Mouse (Mus musculus) heart, embryonic 16.5 days (tissue): ENCODE data around the gene F930015N05Rik. TPM values are rescaled to one million over a fixed set of nuclear protein-coding genes. Genes with fewer than 3 reads are reported as not detected.

ENCODE experiments used
- ATAC-seq: fragments of 200-750 bp; cut with Nextera tagmentation; replicated peaks from 2 replicates; pipeline ENCODE4 v1.8.0; 2017; ENCODE audit warnings: moderate number of reproducible peaks; ENCODE audit not compliant: insufficient read depth, low FRiP score; ENCODE audit errors: extremely low read depth
- H3K27ac ChIP-seq: fragments of 300-500 bp; sonication (generic); 2 replicates; pipeline ENCODE4 v1.5.1; 2014; ENCODE audit warnings: mild to moderate bottlenecking, low read length, control low read depth, moderate library complexity
- H3K27me3 ChIP-seq: fragments of 300-500 bp; sonication (generic); 2 replicates; pipeline ENCODE4 v1.6.1; 2014; ENCODE audit warnings: low read length, mixed read lengths; ENCODE audit not compliant: control insufficient read depth, insufficient read depth
- H3K36me3 ChIP-seq: fragments of 300-500 bp; sonication (generic); 2 replicates; pipeline ENCODE4 v1.6.1; 2014; ENCODE audit not compliant: control insufficient read depth, insufficient read depth
- H3K4me1 ChIP-seq: fragments of 300-500 bp; sonication (generic); 2 replicates; pipeline ENCODE4 v1.6.1; 2014; ENCODE audit warnings: low read length, mixed read lengths; ENCODE audit not compliant: control insufficient read depth, insufficient read depth
- H3K4me2 ChIP-seq: fragments of 300-500 bp; sonication (generic); 2 replicates; pipeline ENCODE4 v1.6.1; 2014; ENCODE audit warnings: low read depth, mild to moderate bottlenecking, control low read depth, low read length
- H3K4me3 ChIP-seq: fragments of 300-500 bp; sonication (generic); 2 replicates; pipeline ENCODE4 v1.5.1; 2014; ENCODE audit warnings: mild to moderate bottlenecking, control low read depth, low read length
- H3K9ac ChIP-seq: fragments of 300-500 bp; sonication (generic); 2 replicates; pipeline ENCODE4 v1.6.1; 2014; ENCODE audit warnings: low read length, control low read depth
- H3K9me3 ChIP-seq: fragments of 300-500 bp; sonication (generic); replicated peaks from 2 replicates; pipeline ENCODE4 v1.6.1; 2016; ENCODE audit warnings: low read length; ENCODE audit not compliant: control insufficient read depth
- WGBS: fragments of 180-500 bp; shearing (Covaris S2); extraction: QIAGEN DNeasy Blood & Tissue Kit; methylation state at CpG from one replicate; pipeline ENCODE4 v1.1.7; 2014; 5-methylcytosine and 5-hydroxymethylcytosine counted together
- polyA plus RNA-seq: library from polyadenylated mRNA; unstranded; fragments of >200 nt; fragmentation: Nextera tagmentation; extraction: Ambion mirVana; gene quantifications from 2 replicates; pipeline ENCODE4 v1.2.1, GENCODE M21; 2015

Gene F930015N05Rik
- polyA plus RNA-seq, 1 experiment from 2014 or later = not detected

- 21% methylated on average over 8 of the region's 8 CpGs for WGBS
- H3K4me2 ChIP-seq = peak overlapping the region; percentile 60
- 0 out of 2 replicates have a peak overlapping the region, but pooled peaks have one; percentile 46 for H3K9ac ChIP-seq
- H3K36me3 ChIP-seq = no peaks in the 10 kb centered on the region
- H3K4me1 ChIP-seq = peaks cover 4% of the 10 kb centered on the region; the same call in 1 of the 2 replicates
- H3K4me3 ChIP-seq = peak overlapping the region; percentile 32
- no peak overlapping the region for H3K27ac ChIP-seq
- no peak for ATAC-seq
- H3K9me3 ChIP-seq = no peaks in the 10 kb centered on the region
- H3K27me3 ChIP-seq = peaks cover 17% of the 10 kb centered on the region
Measured at GRCm38 (mm10) chr11:64442119-64442518, 5.7 kb upstream of the F930015N05Rik start.

GRCm38 (mm10) chr11:64438909-64439308, 2.5 kb upstream of the F930015N05Rik start:
- peaks cover 22% of the 10 kb centered on the region for H3K27me3 ChIP-seq
- ATAC-seq = no peak
- H3K4me3 ChIP-seq = no peak overlapping the region
- no peak overlapping the region for H3K4me2 ChIP-seq
- no peaks in the 10 kb centered on the region for H3K36me3 ChIP-seq
- 39% methylated on average over 3 of the region's 3 CpGs for WGBS
- H3K9me3 ChIP-seq = 0 out of 2 replicates have a peak, but pooled peaks cover 3% of the 10 kb centered on the region
- H3K4me1 ChIP-seq = peaks cover 15% of the 10 kb centered on the region
- no peak overlapping the region for H3K27ac ChIP-seq
- H3K9ac ChIP-seq = no peak overlapping the region

GRCm38 (mm10) chr11:64437721-64438120, 1.3 kb upstream of the F930015N05Rik start:
- 83% methylated on average over 3 of the region's 3 CpGs for WGBS
- ATAC-seq = no peak
- H3K27me3 ChIP-seq = peaks cover 25% of the 10 kb centered on the region

DNA sequence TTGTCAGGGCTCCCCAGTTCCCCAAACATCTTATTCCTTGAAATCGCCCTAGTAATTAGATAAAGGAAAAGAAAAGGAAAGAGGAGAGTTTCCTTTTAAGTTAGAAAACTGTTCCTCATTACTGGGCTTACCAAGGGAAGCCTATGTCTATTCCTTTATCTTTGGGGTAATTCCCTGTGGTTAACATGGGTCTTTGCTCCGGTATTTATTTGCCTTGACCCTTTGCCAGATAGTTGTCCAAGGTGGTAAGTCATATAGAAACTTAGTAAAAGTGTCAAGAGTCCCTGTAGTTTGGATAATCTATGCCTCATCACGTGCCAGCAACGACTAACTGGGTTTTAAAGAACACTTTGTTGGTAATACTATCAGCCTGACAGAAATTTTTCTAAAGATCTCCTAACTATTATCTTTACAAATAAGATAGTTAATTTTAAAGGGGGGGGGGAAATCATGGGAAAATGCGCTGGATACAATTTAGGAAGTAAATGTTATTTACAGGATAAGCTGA, 392 bp upstream of the F930015N05Rik start:
- no peak overlapping the region for H3K9ac ChIP-seq
- no peak for ATAC-seq
- H3K36me3 ChIP-seq = no peaks in the 10 kb centered on the region
- 37% methylated on average over 5 of the region's 5 CpGs for WGBS
- H3K27me3 ChIP-seq = peaks cover 28% of the 10 kb centered on the region
- H3K4me3 ChIP-seq = peak overlapping the region; percentile 59
- no peak overlapping the region for H3K27ac ChIP-seq
- H3K9me3 ChIP-seq = 0 out of 2 replicates have a peak, but pooled peaks cover 4% of the 10 kb centered on the region
- H3K4me1 ChIP-seq = peaks cover 13% of the 10 kb centered on the region
- peak overlapping the region; percentile 99 for H3K4me2 ChIP-seq

More at GRCm38 (mm10) chr11:64437721-64438120, 1.3 kb upstream of the F930015N05Rik start:
- H3K4me2 ChIP-seq = no peak overlapping the region
- 0 out of 2 replicates have a peak, but pooled peaks cover 4% of the 10 kb centered on the region for H3K9me3 ChIP-seq
- H3K27ac ChIP-seq = no peak overlapping the region
- peaks cover 15% of the 10 kb centered on the region for H3K4me1 ChIP-seq
- no peak overlapping the region for H3K9ac ChIP-seq
- H3K4me3 ChIP-seq = no peak overlapping the region
- no peaks in the 10 kb centered on the region for H3K36me3 ChIP-seq

- H3K9ac ChIP-seq = peak overlapping the region; percentile 68
- WGBS = under 1% methylated on average over 81 of the region's 81 CpGs
- no peaks in the 10 kb centered on the region for H3K36me3 ChIP-seq
- peak; percentile 67 for ATAC-seq
- peak overlapping the region; percentile 99 for H3K4me2 ChIP-seq
- peaks cover 28% of the 10 kb centered on the region for H3K27me3 ChIP-seq
- H3K27ac ChIP-seq = no peak overlapping the region
- 0 out of 2 replicates have a peak, but pooled peaks cover 4% of the 10 kb centered on the region for H3K9me3 ChIP-seq
- peak overlapping the region; percentile 59 for H3K4me3 ChIP-seq
- peaks cover 11% of the 10 kb centered on the region; the same call in 1 of the 2 replicates for H3K4me1 ChIP-seq
Measured at GRCm38 (mm10) chr11:64435546-64436411, 674 bp downstream of the F930015N05Rik start.

DNA sequence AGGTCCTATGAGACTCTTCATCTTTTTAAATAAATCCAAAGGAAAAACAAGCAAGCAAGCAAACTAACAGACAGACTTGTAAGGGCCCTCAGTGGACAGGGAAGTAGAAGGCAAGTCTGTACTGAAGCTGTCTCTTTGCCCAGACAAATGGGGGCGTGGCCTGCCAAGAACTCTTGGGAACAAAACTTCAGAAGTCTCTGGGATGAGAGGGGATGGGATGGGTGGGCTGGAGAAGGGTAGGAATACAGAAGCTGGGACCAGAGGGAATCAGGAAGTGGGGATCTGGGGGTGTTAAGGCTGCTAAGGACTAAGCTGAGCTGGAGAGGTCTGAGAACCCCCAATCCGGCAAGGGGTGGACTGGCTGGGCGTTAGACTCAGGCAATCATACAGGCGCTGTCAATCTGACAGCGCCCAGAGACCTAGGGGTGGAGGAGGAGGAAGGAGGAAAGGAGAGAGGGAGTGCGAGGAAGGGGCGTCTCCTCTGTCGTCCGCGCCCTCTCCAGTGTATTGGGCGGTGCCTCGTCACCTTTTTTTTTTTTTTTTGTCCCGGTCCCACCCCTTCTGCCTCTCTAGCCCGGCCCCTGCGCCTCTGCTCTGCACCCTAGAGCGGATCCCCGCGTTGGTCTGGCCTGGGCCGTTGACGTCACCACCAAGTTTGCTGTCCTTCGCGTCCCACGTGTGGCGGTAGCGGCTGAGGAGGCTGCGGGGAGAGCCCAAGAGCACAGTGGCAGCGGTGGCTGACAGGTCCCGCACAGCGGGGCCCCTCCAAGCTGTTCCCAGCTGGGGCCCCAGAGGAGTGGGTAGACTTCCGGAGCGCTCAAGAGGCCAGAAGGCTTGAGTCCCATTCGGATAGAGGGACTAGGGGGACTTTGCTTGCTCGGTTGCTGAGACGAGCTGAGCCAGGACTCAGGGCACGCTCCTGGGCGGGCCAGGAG, 1.6 kb downstream of the F930015N05Rik start, which contains the start of gene Hs3st3a1:
Gene Hs3st3a1, plus strand, starts transcription at position 722 of the 935 bp plus-strand sequence.
- Histone ChIP-seq H3K27me3 (peaks cover 24% of the 10 kb centered on the region), H3K36me3 (no peaks in the 10 kb centered on the region), H3K27ac (no peak within 1 kb of the TSS), H3K9me3 (0 out of 2 replicates have a peak, but pooled peaks cover 4% of the 10 kb centered on the region), H3K4me2 (peak within 1 kb of the TSS; percentile 99), H3K9ac (peak within 1 kb of the TSS; percentile 68), H3K4me1 (peaks cover 11% of the 10 kb centered on the region; the same call in 1 of the 2 replicates), H3K4me3 (peak within 1 kb of the TSS; percentile 59)
- ATAC-seq = peak; percentile 90
- 1% methylated on average over 34 of the region's 36 CpGs for WGBS

DNA sequence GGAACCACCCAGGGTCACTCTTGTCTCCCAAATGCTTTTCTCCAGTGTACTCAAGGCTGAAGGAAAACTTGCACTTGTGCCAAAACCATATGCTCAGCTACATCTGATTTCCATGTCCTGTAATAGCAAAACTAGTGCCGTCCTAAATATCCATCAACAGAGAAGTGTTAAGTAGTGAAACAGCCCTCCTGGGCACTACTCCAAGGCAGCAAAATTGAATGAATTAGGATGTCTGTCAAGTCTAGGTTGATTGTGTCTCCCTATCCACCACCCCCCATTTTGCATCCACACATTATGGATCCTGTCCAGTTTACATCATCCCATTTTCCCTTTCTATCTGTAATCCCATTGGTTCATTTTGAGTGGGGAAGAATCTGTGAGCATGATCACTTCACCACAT, 17.5 kb downstream of the F930015N05Rik start:
- H3K36me3 ChIP-seq = no peaks in the 10 kb centered on the region
- H3K9me3 ChIP-seq = peaks cover 3% of the 10 kb centered on the region
- no peak overlapping the region for H3K27ac ChIP-seq
- H3K4me3 ChIP-seq = no peak overlapping the region
- H3K9ac ChIP-seq = no peak overlapping the region
- no peaks in the 10 kb centered on the region for H3K4me1 ChIP-seq
- ATAC-seq = no peak
- no peaks in the 10 kb centered on the region for H3K27me3 ChIP-seq
- 43% methylated on average over 1 of the region's 1 CpGs for WGBS
- H3K4me2 ChIP-seq = no peak overlapping the region

- Histone ChIP-seq H3K27me3 (no peaks in the 10 kb centered on the region), H3K27ac (no peak overlapping the region), H3K36me3 (no peaks in the 10 kb centered on the region), H3K4me2 (no peak overlapping the region), H3K4me1 (no peaks in the 10 kb centered on the region), H3K9ac (no peak overlapping the region), H3K4me3 (no peak overlapping the region), H3K9me3 (no peaks in the 10 kb centered on the region)
- whole genome bisulfite sequencing = 71% methylated on average over 6 of the region's 6 CpGs
- no peak for ATAC-seq
Measured at GRCm38 (mm10) chr11:64400534-64401093, 35.8 kb downstream of the F930015N05Rik start.
